Mouse (Mus musculus): ENCODE results near the gene Mgat1.
"Not testable (repeated sequence)": the region's sequence is repeated elsewhere in the genome, so short reads cannot be mapped to it uniquely, and the experiment has no call there.

The Mgat1 gene

GRCm38 (mm10) chr11:49264622-49265021, 20.6 kb downstream of the Mgat1 start:
- DNase-seq = no peak

DNA sequence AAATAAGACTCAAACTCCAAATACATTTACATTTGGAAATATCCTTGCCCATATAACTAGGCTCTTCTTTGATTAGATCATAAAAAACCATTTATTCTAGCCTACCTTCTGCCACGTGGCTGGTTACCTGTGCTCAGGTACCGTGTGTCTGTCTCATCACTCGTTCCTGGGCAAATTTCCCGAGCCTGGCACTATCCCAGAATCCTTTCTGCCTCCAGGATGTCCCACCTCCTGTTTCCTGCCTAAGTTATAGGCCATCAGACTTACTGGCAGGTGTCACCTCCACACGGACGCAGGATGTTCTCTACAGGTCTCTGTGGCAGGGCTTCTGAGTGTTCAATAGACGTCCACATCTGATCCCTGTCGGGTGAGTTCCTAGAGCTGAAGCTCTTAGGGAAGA, 21.1 kb downstream of the Mgat1 start:
- DNase-seq = peak in 1 of 2 experiments; percentile 56

GRCm38 (mm10) chr11:49266671-49267070, 22.7 kb downstream of the Mgat1 start:
- peak; percentile 64 to 79 for DNase-seq

DNA sequence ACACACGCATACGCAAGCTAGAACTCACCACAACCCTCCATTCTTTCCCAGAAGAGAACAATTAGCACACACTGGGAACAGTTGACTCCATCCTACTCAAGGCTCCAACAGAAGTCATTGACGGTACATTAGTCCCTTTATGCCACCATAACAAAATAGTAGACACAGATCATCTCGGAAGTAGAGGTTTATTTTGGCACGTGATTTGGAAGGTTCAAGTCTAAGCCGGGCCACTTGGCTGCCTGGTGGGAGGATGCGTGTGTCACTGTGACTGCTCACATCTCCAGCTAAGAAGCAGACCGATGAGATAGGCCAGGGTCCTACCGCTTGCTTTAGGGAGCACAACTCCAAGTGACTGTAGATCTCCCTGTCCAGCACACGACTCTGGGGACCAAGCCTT, 23.3 kb downstream of the Mgat1 start:
- peak in 1 of 2 experiments; percentile 26 for DNase-seq

DNA sequence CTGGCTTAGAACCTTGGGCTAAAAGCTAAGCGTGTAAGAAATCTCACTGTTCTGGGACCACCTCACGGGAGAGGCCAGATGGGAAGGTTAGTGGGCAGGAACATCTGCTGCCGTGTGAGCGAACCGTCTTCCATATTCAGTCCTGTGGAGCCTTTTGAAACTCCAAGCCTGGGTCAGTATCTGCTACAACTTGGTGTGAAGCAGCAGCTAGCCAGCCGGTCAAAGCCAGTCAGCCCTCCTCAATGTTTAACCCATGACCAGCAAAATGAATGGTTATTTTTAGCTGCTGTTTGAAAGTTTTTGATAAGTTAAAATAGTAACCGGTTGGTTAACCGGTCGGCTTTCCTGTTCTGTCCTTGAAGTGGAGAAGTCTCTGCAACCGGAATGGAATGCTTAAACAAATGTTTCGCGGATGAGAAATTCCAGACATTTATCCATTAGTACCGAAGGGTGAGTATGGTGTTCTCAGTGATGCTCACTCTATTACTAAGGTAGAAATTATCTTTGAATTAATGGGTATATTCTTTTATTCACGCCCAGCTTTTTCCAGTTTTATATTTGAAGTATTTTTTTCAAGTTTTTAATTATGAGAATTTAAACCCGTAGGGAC, 24.1 kb downstream of the Mgat1 start:
- DNase-seq = peak; percentile 63 to 75

GRCm38 (mm10) chr11:49269761-49270160, 25.8 kb downstream of the Mgat1 start:
- DNase-seq = no peak

DNA sequence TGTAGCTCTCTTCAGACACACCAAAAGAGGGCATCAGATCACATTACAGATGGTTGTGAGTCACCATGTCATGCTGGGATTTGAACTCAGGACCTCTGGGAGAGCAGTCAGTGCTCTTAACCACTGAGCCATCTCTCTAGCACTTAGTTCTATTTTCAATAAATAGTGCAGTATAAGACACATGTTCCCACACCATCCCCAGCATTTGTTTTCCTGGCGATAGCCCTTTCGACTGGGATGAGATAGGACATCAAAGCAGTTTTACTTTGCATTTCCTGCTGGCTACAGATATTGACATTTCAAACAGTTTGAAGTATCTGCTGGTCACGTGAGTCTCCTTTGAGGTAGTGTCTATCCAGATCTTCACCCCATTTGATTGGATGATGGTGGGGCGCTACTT, 26.4 kb downstream of the Mgat1 start:
- no peak for DNase-seq

DNA sequence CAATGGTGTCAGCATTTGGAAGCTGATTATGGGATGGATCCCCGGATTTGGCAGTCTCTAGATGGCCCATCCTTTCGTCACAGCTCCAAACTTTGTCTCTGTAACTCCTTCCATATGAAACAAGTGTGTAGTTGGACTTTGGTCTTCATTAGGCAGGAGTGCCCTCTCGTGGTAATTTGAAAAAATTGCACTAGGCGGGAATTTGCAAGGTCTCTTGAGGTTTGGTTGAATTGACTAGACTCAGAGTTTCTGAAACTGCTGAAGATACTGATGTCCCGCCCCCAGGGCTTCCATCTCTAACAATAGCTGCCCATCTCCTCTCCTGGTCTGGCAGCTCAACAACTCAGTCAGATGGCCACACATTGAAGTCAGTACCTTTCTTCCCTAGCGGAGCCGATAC, 27.3 kb downstream of the Mgat1 start:
- peak; percentile 53 to 55 for DNase-seq

DNA sequence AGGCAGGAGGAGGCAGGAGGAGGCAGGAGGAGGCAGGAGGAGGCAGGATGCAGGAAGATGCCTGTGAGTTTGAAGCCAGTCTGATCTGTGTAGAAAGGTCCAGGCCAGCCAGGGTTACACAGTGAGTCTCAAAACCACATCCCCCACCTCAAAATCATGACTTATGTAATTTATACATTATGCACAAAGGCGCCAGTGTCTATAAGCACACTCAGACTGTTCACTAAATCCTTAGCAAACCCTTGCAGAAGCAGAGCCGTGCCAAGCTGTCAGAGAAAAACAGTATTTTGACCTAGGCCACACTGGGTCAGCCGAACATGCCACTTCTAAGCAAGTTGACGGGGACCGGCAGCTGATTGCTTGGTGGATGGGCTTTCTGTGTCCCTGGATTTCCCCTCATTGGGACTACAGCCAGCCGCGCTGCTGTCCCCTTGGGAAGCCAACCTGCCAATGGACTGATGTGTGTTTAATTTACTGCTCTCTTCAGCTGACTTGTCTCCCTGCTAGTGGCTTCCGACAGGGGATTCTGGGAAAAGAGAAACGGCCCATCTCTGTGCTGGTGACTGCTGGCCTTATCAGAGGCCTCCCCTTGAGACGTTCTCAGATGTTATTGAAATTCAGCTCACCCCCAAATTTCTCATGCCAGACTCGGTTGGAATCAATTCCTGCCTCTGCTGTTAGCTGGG, 30.0 kb downstream of the Mgat1 start:
- no peak for DNase-seq

- DNase-seq = no peak
These were observed 34.2 kb downstream of the Mgat1 start, which contains the start of gene Olfr1393 for GRCm38 (mm10) chr11:49278222-49278621. Gene Olfr1393 (plus strand): TSS chr11:49278304.

DNA sequence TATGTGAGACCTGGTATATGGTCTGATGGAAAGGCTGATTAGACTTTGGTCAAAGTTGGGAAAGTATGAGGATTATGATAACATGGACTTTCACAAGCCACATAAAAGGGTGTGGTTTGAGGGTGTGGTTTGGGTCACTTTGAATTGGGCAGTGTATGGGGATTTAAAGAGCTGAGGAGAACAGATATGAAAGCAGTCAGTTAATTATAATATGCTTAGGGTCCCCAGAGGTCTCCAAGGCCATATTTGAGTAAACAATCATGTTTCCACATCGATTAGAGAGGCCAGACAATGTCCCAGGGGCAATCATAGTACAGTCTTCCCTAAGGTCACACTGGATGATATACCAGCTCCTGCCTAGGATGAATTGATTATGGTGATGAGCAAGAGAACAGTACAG, 41.0 kb downstream of the Mgat1 start, which contains the start of gene Olfr1392:
TSS of gene Olfr1392 (plus strand) at position 301 of the 400 bp plus-strand sequence.
- DNase-seq = not testable (repeated sequence)

GRCm38 (mm10) chr11:49287251-49287650, 43.3 kb downstream of the Mgat1 start:
- no peak for DNase-seq

GRCm38 (mm10) chr11:49292777-49293176, 48.8 kb downstream of the Mgat1 start:
- no peak for DNase-seq

DNA sequence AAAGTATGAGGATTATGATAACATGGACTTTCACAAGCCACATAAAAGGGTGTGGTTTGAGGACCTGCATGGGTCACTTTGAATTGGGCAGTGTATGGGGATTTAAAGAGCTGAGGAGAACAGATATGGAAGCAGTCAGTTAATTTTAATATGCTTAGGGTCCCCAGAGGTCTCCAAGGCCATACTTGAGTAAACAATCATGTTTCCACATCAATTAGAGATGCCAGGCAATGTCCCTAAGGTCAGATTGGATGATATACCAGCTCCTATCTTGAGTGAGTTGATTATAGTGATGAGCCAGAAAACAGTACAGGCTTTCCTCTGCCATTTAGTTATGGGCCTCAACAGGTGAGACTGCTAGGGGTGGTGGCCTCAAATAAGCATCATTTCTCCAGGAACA, 60.5 kb downstream of the Mgat1 start, which contains the start of gene Olfr10:
TSS of gene Olfr10 (plus strand) at position 301 of the 400 bp plus-strand sequence.
- no peak for DNase-seq

DNA sequence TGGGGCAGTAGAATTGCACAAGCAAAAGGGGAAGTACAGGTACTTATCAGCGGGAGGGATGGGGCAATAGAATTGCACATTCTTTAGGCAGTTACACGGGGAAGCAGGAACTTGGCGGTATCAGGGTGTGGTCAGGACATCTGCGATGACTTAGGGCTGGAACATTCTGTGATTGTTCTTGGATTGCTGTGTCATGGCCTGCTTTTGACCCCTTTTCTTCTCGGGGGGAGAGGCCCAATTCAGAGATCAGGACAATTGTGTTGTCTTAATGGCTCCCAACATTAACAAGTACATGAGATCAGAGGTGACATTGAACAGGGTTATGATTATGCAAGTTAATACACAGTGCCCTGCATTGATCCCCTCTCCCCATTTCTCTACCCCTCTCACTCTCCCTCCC, 64.6 kb downstream of the Mgat1 start:
- not testable (repeated sequence) for DNase-seq
